Mouse (Mus musculus): ENCODE data around the gene Rad9a. TPM values are rescaled to one million over a fixed set of nuclear protein-coding genes. Genes with fewer than 3 reads are reported as not detected.

The Rad9a gene
- polyA plus RNA-seq, 1 experiment: 31.9 TPM

GRCm38 (mm10) chr19:4155223-4156072, 46.0 kb downstream of the Rad9a start:
- TF ChIP-seq POLR2A (IDR thresholded peaks at IDR 0.05; ENCODE audit: borderline replicate concordance, insufficient read depth, low read length) (no peak), CTCF (IDR thresholded peaks at IDR 0.05; ENCODE audit: borderline replicate concordance, insufficient read depth, low read depth, low read length) (no peak)
- Histone ChIP-seq H3K27me3 (ENCODE audit: control insufficient read depth, insufficient read depth, low read length) (no peaks in the 10 kb centered on the region), H3K4me1 (ENCODE audit: control insufficient read depth, insufficient read depth, low read length) (peaks cover 22% of the 10 kb centered on the region), H3K4me3 (replicated peaks; ENCODE audit: insufficient read depth, low read depth, low read length) (no peak overlapping the region), H3K27ac (ENCODE audit: insufficient read depth, low read length) (no peak overlapping the region)
- DNase-seq: peak; percentile 21 to 34
- 63% methylated on average over 6 of the region's 6 CpGs for WGBS

- WGBS: 74% methylated on average over 13 of the region's 13 CpGs
- Histone ChIP-seq H3K4me1 (ENCODE audit: control insufficient read depth, insufficient read depth, low read length) (peaks cover 28% of the 10 kb centered on the region), H3K4me3 (replicated peaks; ENCODE audit: insufficient read depth, low read depth, low read length) (no peak overlapping the region), H3K27me3 (ENCODE audit: control insufficient read depth, insufficient read depth, low read length) (no peaks in the 10 kb centered on the region), H3K27ac (ENCODE audit: insufficient read depth, low read length) (peak overlapping the region; percentile 69)
- TF ChIP-seq CTCF (IDR thresholded peaks at IDR 0.05; ENCODE audit: borderline replicate concordance, insufficient read depth, low read depth, low read length): no peak
- TF ChIP-seq POLR2A (IDR thresholded peaks at IDR 0.05; ENCODE audit: borderline replicate concordance, insufficient read depth, low read length): no peak; the same call in 1 of the 2 replicates
- peak; percentile 13 to 26 for DNase-seq
Observed at GRCm38 (mm10) chr19:4154437-4155222, 46.8 kb downstream of the Rad9a start.

GRCm38 (mm10) chr19:4153232-4153654, 48.2 kb downstream of the Rad9a start, which contains the start of gene Ptprcap:
Gene Ptprcap (plus strand): TSS chr19:4153604.
- TF ChIP-seq CTCF (IDR thresholded peaks at IDR 0.05; ENCODE audit: borderline replicate concordance, insufficient read depth, low read depth, low read length) (no peak), POLR2A (IDR thresholded peaks at IDR 0.05; ENCODE audit: borderline replicate concordance, insufficient read depth, low read length) (peak; percentile 42; the same call in 1 of the 2 replicates)
- WGBS: 6% methylated on average over 11 of the region's 11 CpGs
- H3K27ac ChIP-seq (ENCODE audit: insufficient read depth, low read length): peak within 1 kb of the TSS; percentile 69
- peak within 1 kb of the TSS; percentile 6 for H3K4me3 ChIP-seq (replicated peaks; ENCODE audit: insufficient read depth, low read depth, low read length)
- H3K4me1 ChIP-seq (ENCODE audit: control insufficient read depth, insufficient read depth, low read length): peaks cover 32% of the 10 kb centered on the region
- H3K27me3 ChIP-seq (ENCODE audit: control insufficient read depth, insufficient read depth, low read length): no peaks in the 10 kb centered on the region
- DNase-seq: peak; percentile 80 to 83

GRCm38 (mm10) chr19:4152445-4153231, 48.8 kb downstream of the Rad9a start:
- WGBS: 38% methylated on average over 8 of the region's 8 CpGs
- TF ChIP-seq CTCF (IDR thresholded peaks at IDR 0.05; ENCODE audit: borderline replicate concordance, insufficient read depth, low read depth, low read length): no peak
- no peak for TF ChIP-seq POLR2A (IDR thresholded peaks at IDR 0.05; ENCODE audit: borderline replicate concordance, insufficient read depth, low read length)
- peak in 1 of 2 experiments; percentile 24 for DNase-seq
- Histone ChIP-seq H3K4me3 (replicated peaks; ENCODE audit: insufficient read depth, low read depth, low read length) (peak overlapping the region; percentile 6), H3K27ac (ENCODE audit: insufficient read depth, low read length) (peak overlapping the region; percentile 69), H3K27me3 (ENCODE audit: control insufficient read depth, insufficient read depth, low read length) (no peaks in the 10 kb centered on the region), H3K4me1 (ENCODE audit: control insufficient read depth, insufficient read depth, low read length) (peaks cover 36% of the 10 kb centered on the region)

GRCm38 (mm10) chr19:4151898-4152297, 49.6 kb downstream of the Rad9a start:
- 90% methylated on average over 5 of the region's 5 CpGs for WGBS
- peak in 1 of 2 experiments; percentile 10 for DNase-seq
- H3K4me1 ChIP-seq (ENCODE audit: control insufficient read depth, insufficient read depth, low read length): peaks cover 44% of the 10 kb centered on the region
- H3K27ac ChIP-seq (ENCODE audit: insufficient read depth, low read length): no peak overlapping the region
- H3K4me3 ChIP-seq (replicated peaks; ENCODE audit: insufficient read depth, low read depth, low read length): no peak overlapping the region
- no peak for TF ChIP-seq POLR2A (IDR thresholded peaks at IDR 0.05; ENCODE audit: borderline replicate concordance, insufficient read depth, low read length)
- TF ChIP-seq CTCF (IDR thresholded peaks at IDR 0.05; ENCODE audit: borderline replicate concordance, insufficient read depth, low read depth, low read length): no peak
- H3K27me3 ChIP-seq (ENCODE audit: control insufficient read depth, insufficient read depth, low read length): no peaks in the 10 kb centered on the region

GRCm38 (mm10) chr19:4151488-4151860, 50.0 kb downstream of the Rad9a start:
- DNase-seq: peak in 1 of 2 experiments; percentile 21
- Histone ChIP-seq H3K27me3 (ENCODE audit: control insufficient read depth, insufficient read depth, low read length) (no peaks in the 10 kb centered on the region), H3K4me1 (ENCODE audit: control insufficient read depth, insufficient read depth, low read length) (peaks cover 47% of the 10 kb centered on the region), H3K4me3 (replicated peaks; ENCODE audit: insufficient read depth, low read depth, low read length) (no peak overlapping the region), H3K27ac (ENCODE audit: insufficient read depth, low read length) (no peak overlapping the region)
- TF ChIP-seq POLR2A (IDR thresholded peaks at IDR 0.05; ENCODE audit: borderline replicate concordance, insufficient read depth, low read length) (no peak), CTCF (IDR thresholded peaks at IDR 0.05; ENCODE audit: borderline replicate concordance, insufficient read depth, low read depth, low read length) (no peak)
- WGBS: 63% methylated on average over 5 of the region's 5 CpGs

Measured in cerebellum, adult 2 months (tissue).